Mouse (Mus musculus): ENCODE measurements around the gene Isoc2b. TPM values are rescaled to one million over a fixed set of nuclear protein-coding genes. Genes with fewer than 3 reads are reported as not detected.
A peak's percentile ranks its signal among the peaks of the same experiment; 100 is the strongest.
"Not testable (repeated sequence)": the region's sequence is repeated elsewhere in the genome, so short reads cannot be mapped to it uniquely, and the experiment has no call there.

Gene Isoc2b
- total RNA-seq, 2 experiments from 2014 or later, result not detected

- peak; percentile 99 for ATAC-seq (replicated peaks; ENCODE audit: low FRiP score, poor library complexity, severe bottlenecking)
These were observed 6.7 kb upstream of the Isoc2b start, which contains the start of gene Isoc2a for GRCm38 (mm10) chr7:4876753-4877221. TSS of gene Isoc2a (plus strand) at chr7:4877153.

GRCm38 (mm10) chr7:4866631-4867180 is 3.4 kb downstream of the Isoc2b start:
- ATAC-seq (replicated peaks; ENCODE audit: low FRiP score, poor library complexity, severe bottlenecking), result no peak

- peak; percentile 99 for ATAC-seq (replicated peaks; ENCODE audit: low FRiP score, poor library complexity, severe bottlenecking)
These were observed 4.2 kb downstream of the Isoc2b start for GRCm38 (mm10) chr7:4865579-4866493.

GRCm38 (mm10) chr7:4865090-4865489 is 5.0 kb downstream of the Isoc2b start:
- ATAC-seq (replicated peaks; ENCODE audit: low FRiP score, poor library complexity, severe bottlenecking), result 0 out of 2 replicates have a peak, but pooled peaks have one; percentile 16

GRCm38 (mm10) chr7:4864130-4864845 is 5.8 kb downstream of the Isoc2b start:
- no peak for ATAC-seq (replicated peaks; ENCODE audit: low FRiP score, poor library complexity, severe bottlenecking)

GRCm38 (mm10) chr7:4863541-4864080 is 6.4 kb downstream of the Isoc2b start:
- ATAC-seq (replicated peaks; ENCODE audit: low FRiP score, poor library complexity, severe bottlenecking), result no peak

- no peak for ATAC-seq (replicated peaks; ENCODE audit: low FRiP score, poor library complexity, severe bottlenecking)
These were observed 7.0 kb downstream of the Isoc2b start for GRCm38 (mm10) chr7:4863041-4863440.

- ATAC-seq (replicated peaks; ENCODE audit: low FRiP score, poor library complexity, severe bottlenecking), result not testable (repeated sequence)
These were observed 9.1 kb downstream of the Isoc2b start for GRCm38 (mm10) chr7:4860926-4861325.

GRCm38 (mm10) chr7:4859418-4859978 is 10.6 kb downstream of the Isoc2b start:
- ATAC-seq (replicated peaks; ENCODE audit: low FRiP score, poor library complexity, severe bottlenecking), result no peak

GRCm38 (mm10) chr7:4857321-4857720 is 12.7 kb downstream of the Isoc2b start:
- no peak for ATAC-seq (replicated peaks; ENCODE audit: low FRiP score, poor library complexity, severe bottlenecking)

- no peak for ATAC-seq (replicated peaks; ENCODE audit: low FRiP score, poor library complexity, severe bottlenecking)
These were observed 13.6 kb downstream of the Isoc2b start for GRCm38 (mm10) chr7:4856508-4856907.

- no peak for ATAC-seq (replicated peaks; ENCODE audit: low FRiP score, poor library complexity, severe bottlenecking)
These were observed 16.4 kb downstream of the Isoc2b start for GRCm38 (mm10) chr7:4853613-4854012.

- no peak for ATAC-seq (replicated peaks; ENCODE audit: low FRiP score, poor library complexity, severe bottlenecking)
These were observed 18.8 kb downstream of the Isoc2b start for GRCm38 (mm10) chr7:4851315-4851688.

- ATAC-seq (replicated peaks; ENCODE audit: low FRiP score, poor library complexity, severe bottlenecking), result no peak
These were observed 19.3 kb downstream of the Isoc2b start for GRCm38 (mm10) chr7:4850621-4851314.

GRCm38 (mm10) chr7:4849372-4849771 is 20.7 kb downstream of the Isoc2b start:
- no peak for ATAC-seq (replicated peaks; ENCODE audit: low FRiP score, poor library complexity, severe bottlenecking)

- ATAC-seq (replicated peaks; ENCODE audit: low FRiP score, poor library complexity, severe bottlenecking), result no peak
These were observed 25.1 kb downstream of the Isoc2b start for GRCm38 (mm10) chr7:4844917-4845309.

- ATAC-seq (replicated peaks; ENCODE audit: low FRiP score, poor library complexity, severe bottlenecking), result no peak
These were observed 25.7 kb downstream of the Isoc2b start, which contains the start of gene Shisa7 for GRCm38 (mm10) chr7:4844245-4844916. TSS of gene Shisa7 (minus strand) at chr7:4844696.

- ATAC-seq (replicated peaks; ENCODE audit: low FRiP score, poor library complexity, severe bottlenecking), result no peak
These were observed 26.3 kb downstream of the Isoc2b start for GRCm38 (mm10) chr7:4843604-4844244.

Measured in erythroid progenitor cell, adult 5-6 weeks (primary cell).